Mouse (Mus musculus): Measurements from ENCODE around the gene Smoc1.

Gene Smoc1

GRCm38 (mm10) chr12:81081031-81081430, 54.4 kb downstream of the Smoc1 start:
- no peak for DNase-seq (ENCODE audit: low read depth)

GRCm38 (mm10) chr12:81083146-81083545, 56.5 kb downstream of the Smoc1 start:
- DNase-seq (ENCODE audit: low read depth), result no peak

GRCm38 (mm10) chr12:81085244-81085643, 58.6 kb downstream of the Smoc1 start:
- no peak for DNase-seq (ENCODE audit: low read depth)

- DNase-seq (ENCODE audit: low read depth), result no peak
Observed at GRCm38 (mm10) chr12:81088131-81088530, 61.5 kb downstream of the Smoc1 start.

GRCm38 (mm10) chr12:81091641-81092040, 65.0 kb downstream of the Smoc1 start:
- DNase-seq (ENCODE audit: low read depth), result no peak

GRCm38 (mm10) chr12:81092641-81093040, 66.0 kb downstream of the Smoc1 start:
- DNase-seq (ENCODE audit: low read depth), result no peak

- DNase-seq (ENCODE audit: low read depth), result no peak
Observed at GRCm38 (mm10) chr12:81093211-81093610, 66.6 kb downstream of the Smoc1 start.

GRCm38 (mm10) chr12:81094766-81095405, 68.3 kb downstream of the Smoc1 start:
- DNase-seq (ENCODE audit: low read depth), result no peak

- no peak for DNase-seq (ENCODE audit: low read depth)
Observed at GRCm38 (mm10) chr12:81097267-81097666, 70.7 kb downstream of the Smoc1 start.

- no peak for DNase-seq (ENCODE audit: low read depth)
Observed at GRCm38 (mm10) chr12:81097738-81098137, 71.1 kb downstream of the Smoc1 start.

- DNase-seq (ENCODE audit: low read depth), result no peak
Observed at GRCm38 (mm10) chr12:81099161-81099560, 72.6 kb downstream of the Smoc1 start.

- DNase-seq (ENCODE audit: low read depth), result no peak
Observed at GRCm38 (mm10) chr12:81101691-81102090, 75.1 kb downstream of the Smoc1 start.

- DNase-seq (ENCODE audit: low read depth), result no peak
Observed at GRCm38 (mm10) chr12:81104546-81104945, 77.9 kb downstream of the Smoc1 start.

GRCm38 (mm10) chr12:81105721-81106633, 79.4 kb downstream of the Smoc1 start:
- no peak for DNase-seq (ENCODE audit: low read depth)

GRCm38 (mm10) chr12:81107278-81108100, 80.9 kb downstream of the Smoc1 start:
- no peak for DNase-seq (ENCODE audit: low read depth)

- no peak for DNase-seq (ENCODE audit: low read depth)
Observed at GRCm38 (mm10) chr12:81108600-81109011, 82.0 kb downstream of the Smoc1 start.

GRCm38 (mm10) chr12:81110006-81110405, 83.4 kb downstream of the Smoc1 start:
- no peak for DNase-seq (ENCODE audit: low read depth)

GRCm38 (mm10) chr12:81112321-81112720, 85.7 kb downstream of the Smoc1 start:
- DNase-seq (ENCODE audit: low read depth), result no peak

GRCm38 (mm10) chr12:81120301-81120700, 93.7 kb downstream of the Smoc1 start:
- DNase-seq (ENCODE audit: low read depth), result no peak

GRCm38 (mm10) chr12:81123793-81124192, 97.2 kb downstream of the Smoc1 start:
- no peak for DNase-seq (ENCODE audit: low read depth)

GRCm38 (mm10) chr12:81126842-81127241, 100.2 kb downstream of the Smoc1 start:
- no peak for DNase-seq (ENCODE audit: low read depth)

GRCm38 (mm10) chr12:81128693-81129092, 102.1 kb downstream of the Smoc1 start:
- DNase-seq (ENCODE audit: low read depth), result no peak
